20 mouse cellular contexts compared by ENCODE assay signal in the genomic region with DNA sequence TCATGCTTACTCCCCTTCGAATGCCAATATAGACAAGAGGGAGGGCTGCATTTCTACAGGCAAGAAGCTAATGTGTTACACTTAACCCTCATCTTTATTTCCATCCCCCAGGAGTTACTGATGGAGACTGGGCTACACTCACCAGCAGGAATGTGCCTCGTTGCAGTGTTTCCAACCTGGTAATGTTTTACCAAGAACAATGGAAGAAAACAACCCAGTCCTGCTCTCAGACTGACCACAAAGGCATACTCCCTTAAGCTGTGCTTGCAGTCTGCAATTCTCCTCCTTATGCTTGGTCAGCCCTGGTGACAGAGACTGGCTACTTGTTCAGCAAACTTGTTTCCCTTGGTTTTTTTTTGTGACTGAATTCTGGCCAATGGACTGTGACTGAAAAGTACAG. TPM values are rescaled to one million over a fixed set of nuclear protein-coding genes. Genes with fewer than 3 reads are reported as not detected.
A peak's percentile ranks its signal among the peaks of the same experiment; 100 is the strongest.
DNase-seq lines count a peak whose midpoint lies in the region; ATAC-seq and TF ChIP-seq lines count a peak whose summit lies in the region.
"Had no signal": no experiment of that assay in that cellular context is flagged by ENCODE, and none has a peak within 500 bp of the region (broad histone marks: within the 10 kb centered on the region; RNA-seq: fewer than 3 reads in every experiment).

No protein-coding gene starts in this region.

- no peak overlapping the region for H3K4me2 ChIP-seq in kidney, postnatal 0 days (ENCODE audit: low read length)
- H3K4me2 ChIP-seq: embryonic facial prominence, embryonic 12.5 days; forebrain, embryonic 15.5 days; hindbrain, embryonic 12.5 days had no signal

- CTCF ChIA-PET in Patski (lab: Charles Lee) = no interaction called here

- DNase-seq in Patski (ENCODE audit: low read depth, low spot score) = peak; percentile 61
- peak; percentile 43 to 79 for DNase-seq in kidney, adult 8-10 months
- peak; percentile 18 for DNase-seq in kidney, postnatal 0 days (ENCODE audit: low spot score)
- DNase-seq in kidney, postnatal 36 days = peak; percentile 30 to 73
- DNase-seq in liver = no peak
- DNase-seq in left cerebral cortex, adult 2 months (ENCODE audit: extremely low spot score in 1 of 2, low spot score in 2 of 2) = no peak
- DNase-seq in lung, postnatal 14 days = no peak
- DNase-seq: adrenal gland, adult 8-10 months; cerebellum, adult 11-12 months; cerebellum, adult 9-10 months; cerebellum, postnatal 25 days; gastrocnemius, postnatal 10 days; heart, adult 18-20 months; heart, postnatal 10 days; heart, postnatal 4 days had no signal

- TF ChIP-seq CTCF in Patski (IDR thresholded peaks at IDR 0.05) = no peak
- TF ChIP-seq CTCF in kidney, postnatal 0 days (IDR thresholded peaks at IDR 0.05; ENCODE audit: low read depth) = no peak
- TF ChIP-seq CTCF in left cerebral cortex, adult 2 months (IDR thresholded peaks at IDR 0.05) = no peak

- no peaks in the 10 kb centered on the region for H3K4me1 ChIP-seq in kidney, postnatal 0 days (replicated peaks; ENCODE audit: insufficient read depth, low read length)
- H3K4me1 ChIP-seq: embryonic facial prominence, embryonic 12.5 days; forebrain, embryonic 15.5 days; heart, embryonic 10.5 days had no signal

- H3K9ac ChIP-seq in kidney, postnatal 0 days (ENCODE audit: low read depth, low read length) = no peak overlapping the region
- H3K9ac ChIP-seq: embryonic facial prominence, embryonic 12.5 days; forebrain, embryonic 15.5 days; hindbrain, embryonic 12.5 days had no signal

- H3K4me3 ChIP-seq in kidney, postnatal 0 days (replicated peaks; ENCODE audit: low read depth, low read length) = no peak overlapping the region
- H3K4me3 ChIP-seq in left cerebral cortex, adult 2 months = no peak overlapping the region
- H3K4me3 ChIP-seq: embryonic facial prominence, embryonic 12.5 days; forebrain, embryonic 15.5 days; heart, embryonic 10.5 days; hindbrain, embryonic 12.5 days had no signal

- H3K27ac ChIP-seq in kidney, postnatal 0 days = no peak overlapping the region
- no peak overlapping the region for H3K27ac ChIP-seq in left cerebral cortex, adult 2 months
- H3K27ac ChIP-seq: embryonic facial prominence, embryonic 12.5 days; forebrain, embryonic 15.5 days; heart, embryonic 10.5 days; hindbrain, embryonic 12.5 days had no signal

- intact Hi-C loops in left cerebral cortex, adult 2 months (cut with DNase I) = no loop called here

- 47% methylated on average over 2 of the region's 2 CpGs for WGBS in kidney, postnatal 0 days

- no peaks in the 10 kb centered on the region for H3K36me3 ChIP-seq in kidney, postnatal 0 days (ENCODE audit: insufficient read depth, low read length)
- H3K36me3 ChIP-seq: embryonic facial prominence, embryonic 12.5 days; forebrain, embryonic 15.5 days; heart, embryonic 10.5 days; hindbrain, embryonic 12.5 days had no signal

- peak; percentile 99 for ATAC-seq in Patski
- peak; percentile 65; the same call in 1 of the 2 replicates for ATAC-seq in kidney, postnatal 0 days (replicated peaks; ENCODE audit: low FRiP score, low read depth)
- ATAC-seq: forebrain, embryonic 15.5 days had no signal

- H3K27me3 ChIP-seq in Patski = peaks cover 6% of the 10 kb centered on the region
- H3K27me3 ChIP-seq in kidney, postnatal 0 days (ENCODE audit: insufficient read depth, low read length) = 0 out of 2 replicates have a peak, but pooled peaks cover 4% of the 10 kb centered on the region
- H3K27me3 ChIP-seq: CH12.LX; forebrain, embryonic 15.5 days had no signal

- in situ Hi-C loops in Patski (cut with MboI; ENCODE audit: low pct_unique_long_range_greater_than_20kb) = no loop called here

- POLR2A ChIA-PET in Patski (lab: Charles Lee) = interaction anchor here (0.6 kb wide), 1 partner anchor 40 kb away, joined by 6 read pairs; no protein-coding TSS in a partner anchor

- H3K9me3 ChIP-seq in kidney, postnatal 0 days (replicated peaks; ENCODE audit: low read length) = no peaks in the 10 kb centered on the region
- H3K9me3 ChIP-seq: embryonic facial prominence, embryonic 12.5 days; forebrain, embryonic 15.5 days; heart, embryonic 10.5 days; hindbrain, embryonic 12.5 days had no signal

RNA-seq across cellular contexts. Expression of a gene that starts 21.7 kb away (rescaled TPM):
- 5.5 TPM for polyA plus RNA-seq in Patski (2021)
- 2.7 and 2.8 TPM in 2 replicates for polyA plus RNA-seq in kidney, postnatal 0 days (2015; fragmentation: Nextera tagmentation; extraction: Ambion mirVana)
- total RNA-seq in left cerebral cortex, adult 2 months (2021) = 1 to 10 TPM; 3.9 to 4.0 TPM

Comparison
In these comparisons a context has a peak if more than half of its experiments do, and no peak if none do; other contexts are left out.
1. DNase-seq: peak in Patski (single experiment), kidney, adult 8-10 months (2 of 2), kidney, postnatal 0 days (single experiment) and kidney, postnatal 36 days (2 of 2); none in liver (single experiment), left cerebral cortex, adult 2 months (0 of 2) and lung, postnatal 14 days (single experiment).